Mouse (Mus musculus): Measurements from ENCODE around the gene Zdhhc1.

GRCm38 (mm10) chr8:105445296-105446126 is 51.2 kb downstream of the Zdhhc1 start:
- TF ChIP-seq CTCF (IDR thresholded peaks at IDR 0.05; ENCODE audit: insufficient read depth, low read length): no peak
- no peak for TF ChIP-seq POLR2A (IDR thresholded peaks at IDR 0.05; ENCODE audit: borderline replicate concordance, extremely low read depth, low read depth, low read length)

Data from lung, adult 2 months (tissue).